Mouse (Mus musculus) liver, adult 2 months (tissue): ENCODE measurements around the gene Marcksl1.
A peak's percentile ranks its signal among the peaks of the same experiment; 100 is the strongest.

Experiments
- CTCF ChIP-seq: fragments of 200-500 bp; IDR thresholded peaks from 2 replicates; pipeline ENCODE4 v1.5.1; 2011; ENCODE audit warnings: low read depth, low read length, control low read depth
- POLR2A ChIP-seq: fragments of 200-500 bp; IDR thresholded peaks from 2 replicates; pipeline ENCODE4 v1.6.1; 2011; ENCODE audit warnings: low read length, control low read depth; ENCODE audit not compliant: insufficient read depth; ENCODE audit errors: extremely low read depth

- peak; percentile 13; the same call in 1 of the 2 replicates for TF ChIP-seq CTCF
- TF ChIP-seq POLR2A = no peak
These were observed 17.5 kb upstream of the Marcksl1 start for GRCm38 (mm10) chr4:129495672-129496562.
